Mouse (Mus musculus): ENCODE data around the gene Stmn1. TPM values are rescaled to one million over a fixed set of nuclear protein-coding genes. Genes with fewer than 3 reads are reported as not detected.
"Not testable (repeated sequence)": the region's sequence is repeated elsewhere in the genome, so short reads cannot be mapped to it uniquely, and the experiment has no call there.

Stmn1 gene
- polyA plus RNA-seq, 1 experiment from 2014 or later: 2,263 TPM

DNA sequence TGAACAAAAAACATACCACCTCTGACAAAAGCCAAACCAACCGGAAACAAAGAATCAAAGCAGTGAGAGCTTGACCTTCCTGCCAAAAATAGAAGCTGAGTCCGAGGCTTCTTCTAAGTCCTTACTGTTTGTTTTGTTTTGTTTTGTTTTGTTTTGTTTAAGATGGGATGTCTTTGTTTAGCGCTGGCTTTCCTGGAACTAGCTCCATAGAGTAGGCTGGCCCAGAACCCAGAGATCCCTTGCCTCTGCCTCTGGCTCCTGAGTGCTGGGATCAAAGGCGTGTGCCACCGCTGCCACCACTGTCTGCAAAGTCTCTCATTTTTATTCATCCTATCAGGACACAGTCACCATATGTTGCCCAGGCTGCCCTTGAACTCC is 27.4 kb downstream of the Stmn1 start:
- WGBS: 82% methylated on average over 5 of the region's 5 CpGs

DNA sequence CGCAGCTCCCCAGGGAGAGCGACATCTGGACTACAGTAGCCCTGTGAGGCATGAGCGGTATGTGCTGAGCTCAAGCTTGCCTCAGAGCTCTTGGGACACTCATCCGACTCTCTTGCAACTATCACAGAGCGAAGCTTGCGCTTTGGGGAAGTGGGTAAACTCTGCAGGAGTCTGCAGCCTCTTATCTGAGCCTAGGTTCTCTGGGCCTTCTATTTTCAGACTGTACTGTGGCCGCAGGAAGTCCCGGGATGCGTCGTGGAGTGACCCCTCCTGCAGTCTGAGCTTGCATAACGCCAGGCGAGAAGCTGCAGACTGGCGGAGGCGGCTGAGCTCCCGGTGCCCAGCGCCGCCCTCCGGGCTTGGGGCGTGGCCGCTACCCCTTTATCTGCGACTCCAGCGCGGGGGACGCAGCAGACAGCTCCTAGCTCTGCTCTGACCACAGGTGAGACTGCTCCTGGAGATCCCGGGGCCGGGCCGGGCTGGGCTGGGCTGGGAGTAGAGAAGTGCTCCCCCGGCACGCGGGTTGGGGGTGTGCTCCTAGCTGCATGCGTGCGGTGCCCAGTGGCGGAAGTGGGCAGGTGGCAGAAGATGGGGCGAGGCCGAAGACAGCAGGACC is 28.6 kb downstream of the Stmn1 start, which contains the start of gene Paqr7:
TSS of gene Paqr7 (plus strand) at position 103 of the 616 bp plus-strand sequence.
- ATAC-seq (ENCODE audit: insufficient number of reproducible peaks, low FRiP score, low TSS enrichment, low read depth): 0 out of 2 replicates have a peak, but pooled peaks have one; percentile 32
- 0 out of 2 replicates have a peak, but pooled peaks cover 2% of the 10 kb centered on the region for H3K27me3 ChIP-seq (ENCODE audit: control insufficient read depth, insufficient read depth, low read length)
- no peaks in the 10 kb centered on the region for H3K9me3 ChIP-seq (ENCODE audit: control insufficient read depth, low read length)
- peak within 1 kb of the TSS; percentile 66 for H3K9ac ChIP-seq (ENCODE audit: low read length)
- H3K4me3 ChIP-seq (ENCODE audit: low read depth, low read length): peak within 1 kb of the TSS; percentile 42
- peak within 1 kb of the TSS; percentile 95 for H3K4me2 ChIP-seq (ENCODE audit: low read depth, severe bottlenecking)
- no peaks in the 10 kb centered on the region; the same call in 1 of the 2 replicates for H3K36me3 ChIP-seq (ENCODE audit: control insufficient read depth, insufficient read depth, low read length)
- H3K27ac ChIP-seq (replicated peaks; ENCODE audit: low read depth, low read length): no peak within 1 kb of the TSS
- H3K4me1 ChIP-seq (ENCODE audit: control insufficient read depth, insufficient read depth, low read length): 0 out of 2 replicates have a peak, but pooled peaks cover 10% of the 10 kb centered on the region
- 3% methylated on average over 35 of the region's 35 CpGs for WGBS
- DNase-seq (ENCODE audit: low spot score): peak; percentile 62

More for the DNA sequence above, 27.4 kb downstream of the Stmn1 start:
- ATAC-seq (ENCODE audit: insufficient number of reproducible peaks, low FRiP score, low TSS enrichment, low read depth) (no peak), DNase-seq (ENCODE audit: low spot score) (no peak)
- no peak overlapping the region for H3K27ac ChIP-seq (replicated peaks; ENCODE audit: low read depth, low read length)
- H3K9ac ChIP-seq (ENCODE audit: low read length): no peak overlapping the region
- H3K4me3 ChIP-seq (ENCODE audit: low read depth, low read length): no peak overlapping the region
- no peaks in the 10 kb centered on the region; the same call in 1 of the 2 replicates for H3K36me3 ChIP-seq (ENCODE audit: control insufficient read depth, insufficient read depth, low read length)
- H3K27me3 ChIP-seq (ENCODE audit: control insufficient read depth, insufficient read depth, low read length): 0 out of 2 replicates have a peak, but pooled peaks cover 2% of the 10 kb centered on the region
- H3K4me2 ChIP-seq (ENCODE audit: low read depth, severe bottlenecking): no peak overlapping the region
- no peaks in the 10 kb centered on the region for H3K9me3 ChIP-seq (ENCODE audit: control insufficient read depth, low read length)
- 0 out of 2 replicates have a peak, but pooled peaks cover 10% of the 10 kb centered on the region for H3K4me1 ChIP-seq (ENCODE audit: control insufficient read depth, insufficient read depth, low read length)

- peak overlapping the region; percentile 95 for H3K4me2 ChIP-seq (ENCODE audit: low read depth, severe bottlenecking)
- 16% methylated on average over 6 of the region's 6 CpGs for WGBS
- H3K9me3 ChIP-seq (ENCODE audit: control insufficient read depth, low read length): no peaks in the 10 kb centered on the region
- 0 out of 2 replicates have a peak, but pooled peaks cover 10% of the 10 kb centered on the region for H3K4me1 ChIP-seq (ENCODE audit: control insufficient read depth, insufficient read depth, low read length)
- no peak for DNase-seq (ENCODE audit: low spot score)
- ATAC-seq (ENCODE audit: insufficient number of reproducible peaks, low FRiP score, low TSS enrichment, low read depth): no peak
- no peak overlapping the region for H3K27ac ChIP-seq (replicated peaks; ENCODE audit: low read depth, low read length)
- no peaks in the 10 kb centered on the region; the same call in 1 of the 2 replicates for H3K36me3 ChIP-seq (ENCODE audit: control insufficient read depth, insufficient read depth, low read length)
- peak overlapping the region; percentile 66; the same call in 1 of the 2 replicates for H3K9ac ChIP-seq (ENCODE audit: low read length)
- H3K4me3 ChIP-seq (ENCODE audit: low read depth, low read length): peak overlapping the region; percentile 42
- 0 out of 2 replicates have a peak, but pooled peaks cover 2% of the 10 kb centered on the region for H3K27me3 ChIP-seq (ENCODE audit: control insufficient read depth, insufficient read depth, low read length)
These were observed 29.1 kb downstream of the Stmn1 start for GRCm38 (mm10) chr4:134497223-134497622.

DNA sequence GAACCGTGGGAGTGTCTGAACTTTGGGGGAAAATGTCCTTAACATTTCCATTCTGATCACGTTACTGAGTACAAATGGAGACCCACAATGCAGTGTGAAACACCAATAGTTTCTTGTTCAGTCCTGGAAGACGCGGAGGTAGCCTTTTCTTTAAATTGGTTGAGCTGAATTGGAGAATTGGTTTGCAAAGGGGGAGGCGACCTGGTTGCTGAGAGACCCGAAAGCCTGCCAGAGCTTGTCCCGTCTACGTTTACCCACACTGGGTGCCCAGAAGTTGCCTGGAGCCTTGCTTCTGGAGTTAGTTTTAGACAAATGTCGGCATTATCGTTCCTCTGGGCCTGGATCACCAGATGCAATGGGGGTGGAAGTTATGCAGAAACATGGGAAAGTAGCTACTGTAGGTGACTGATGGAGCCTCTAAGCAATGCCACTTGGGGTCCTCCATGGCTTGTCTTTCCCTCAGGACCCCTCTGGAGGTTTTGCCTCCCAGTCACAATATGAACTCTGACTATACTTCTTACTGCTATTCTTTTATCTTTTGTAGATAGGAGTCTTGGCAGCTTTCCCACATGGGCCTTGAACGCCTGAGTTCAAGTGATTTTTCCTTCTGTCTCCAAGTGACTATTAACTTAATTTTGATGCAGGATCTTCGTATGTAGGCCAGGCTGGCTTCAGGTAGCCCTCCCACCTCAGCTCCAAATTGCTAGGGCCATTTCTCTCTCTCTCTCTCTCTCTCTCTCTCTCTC is 30.0 kb downstream of the Stmn1 start:
- DNase-seq (ENCODE audit: low spot score): no peak
- H3K4me1 ChIP-seq (ENCODE audit: control insufficient read depth, insufficient read depth, low read length): 0 out of 2 replicates have a peak, but pooled peaks cover 10% of the 10 kb centered on the region
- 84% methylated on average over 12 of the region's 12 CpGs for WGBS
- no peak for ATAC-seq (ENCODE audit: insufficient number of reproducible peaks, low FRiP score, low TSS enrichment, low read depth)
- H3K27ac ChIP-seq (replicated peaks; ENCODE audit: low read depth, low read length): no peak overlapping the region
- H3K4me2 ChIP-seq (ENCODE audit: low read depth, severe bottlenecking): no peak overlapping the region
- no peaks in the 10 kb centered on the region for H3K9me3 ChIP-seq (ENCODE audit: control insufficient read depth, low read length)
- no peaks in the 10 kb centered on the region; the same call in 1 of the 2 replicates for H3K36me3 ChIP-seq (ENCODE audit: control insufficient read depth, insufficient read depth, low read length)
- H3K9ac ChIP-seq (ENCODE audit: low read length): no peak overlapping the region
- H3K4me3 ChIP-seq (ENCODE audit: low read depth, low read length): no peak overlapping the region
- 0 out of 2 replicates have a peak, but pooled peaks cover 2% of the 10 kb centered on the region for H3K27me3 ChIP-seq (ENCODE audit: control insufficient read depth, insufficient read depth, low read length)

- H3K4me1 ChIP-seq (ENCODE audit: control insufficient read depth, insufficient read depth, low read length): 0 out of 2 replicates have a peak, but pooled peaks cover 10% of the 10 kb centered on the region
- not testable (repeated sequence) for DNase-seq (ENCODE audit: low spot score); H3K27me3 ChIP-seq (ENCODE audit: control insufficient read depth, insufficient read depth, low read length); H3K27ac ChIP-seq (replicated peaks; ENCODE audit: low read depth, low read length); H3K4me3 ChIP-seq (ENCODE audit: low read depth, low read length); ATAC-seq (ENCODE audit: insufficient number of reproducible peaks, low FRiP score, low TSS enrichment, low read depth); H3K4me2 ChIP-seq (ENCODE audit: low read depth, severe bottlenecking); H3K9me3 ChIP-seq (ENCODE audit: control insufficient read depth, low read length); H3K9ac ChIP-seq (ENCODE audit: low read length); H3K36me3 ChIP-seq (ENCODE audit: control insufficient read depth, insufficient read depth, low read length)
- 86% methylated on average over 6 of the region's 6 CpGs for WGBS
These were observed 30.9 kb downstream of the Stmn1 start for GRCm38 (mm10) chr4:134498983-134499382.

DNA sequence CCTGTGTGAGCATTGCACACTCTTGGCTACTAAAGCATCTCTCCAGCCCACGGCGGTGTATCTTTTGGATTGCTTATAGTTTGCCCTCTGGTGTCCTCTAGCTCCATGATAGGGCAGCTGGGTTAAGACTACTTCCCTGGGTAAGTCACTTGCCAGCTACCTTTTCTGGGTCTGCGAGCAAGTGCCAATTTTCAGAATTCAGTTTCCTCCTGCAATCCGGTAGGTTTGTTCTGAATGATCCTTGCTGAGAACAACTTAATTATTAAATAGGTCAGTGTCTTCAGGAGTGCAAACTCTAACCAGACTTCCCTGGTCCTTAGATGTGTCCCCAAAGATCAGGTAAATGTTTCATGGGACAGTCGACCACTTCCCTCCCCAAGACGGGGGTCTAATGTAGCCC is 33.0 kb downstream of the Stmn1 start:
- Histone ChIP-seq H3K27me3 (ENCODE audit: control insufficient read depth, insufficient read depth, low read length) (0 out of 2 replicates have a peak, but pooled peaks cover 2% of the 10 kb centered on the region), H3K27ac (replicated peaks; ENCODE audit: low read depth, low read length) (no peak overlapping the region), H3K4me3 (ENCODE audit: low read depth, low read length) (no peak overlapping the region), H3K4me2 (ENCODE audit: low read depth, severe bottlenecking) (no peak overlapping the region), H3K4me1 (ENCODE audit: control insufficient read depth, insufficient read depth, low read length) (0 out of 2 replicates have a peak, but pooled peaks cover 10% of the 10 kb centered on the region), H3K9ac (ENCODE audit: low read length) (no peak overlapping the region), H3K9me3 (ENCODE audit: control insufficient read depth, low read length) (no peaks in the 10 kb centered on the region), H3K36me3 (ENCODE audit: control insufficient read depth, insufficient read depth, low read length) (no peaks in the 10 kb centered on the region; the same call in 1 of the 2 replicates)
- WGBS: 93% methylated on average over 6 of the region's 6 CpGs
- ATAC-seq (ENCODE audit: insufficient number of reproducible peaks, low FRiP score, low TSS enrichment, low read depth) (no peak), DNase-seq (ENCODE audit: low spot score) (no peak)

DNA sequence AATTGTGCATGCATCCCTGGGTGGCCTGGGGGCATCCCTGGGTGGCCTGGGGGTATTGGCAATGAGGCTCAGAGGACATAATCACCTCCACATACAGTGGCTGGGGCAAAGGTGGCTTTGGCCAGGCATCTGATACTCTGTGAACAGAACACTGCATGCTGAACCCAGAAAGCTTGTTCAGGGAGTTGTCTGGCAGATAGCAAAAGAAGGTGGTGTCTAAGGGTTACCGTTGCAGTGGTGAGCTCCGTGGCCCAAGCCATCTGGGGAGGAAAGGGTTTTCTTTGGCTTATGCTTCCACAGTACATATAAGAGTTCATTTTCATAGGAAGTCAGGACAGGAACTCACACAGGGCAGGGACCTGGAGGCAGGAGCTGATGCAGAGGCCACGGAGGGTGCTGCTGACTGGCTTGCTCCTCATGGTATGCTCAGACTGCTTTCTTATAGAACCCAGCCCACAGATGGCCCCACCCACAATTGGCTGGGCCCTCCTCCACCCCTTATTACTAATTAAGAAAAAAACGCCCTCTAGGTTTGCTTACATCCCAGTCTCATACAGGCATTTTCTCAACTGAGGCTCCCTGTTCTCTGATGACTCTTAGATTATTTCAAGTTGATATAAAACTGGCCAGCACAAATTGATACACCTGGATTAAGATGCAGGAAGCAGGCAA is 35.7 kb downstream of the Stmn1 start:
- no peaks in the 10 kb centered on the region for H3K9me3 ChIP-seq (ENCODE audit: control insufficient read depth, low read length)
- H3K4me2 ChIP-seq (ENCODE audit: low read depth, severe bottlenecking): no peak overlapping the region
- DNase-seq (ENCODE audit: low spot score) (no peak), ATAC-seq (ENCODE audit: insufficient number of reproducible peaks, low FRiP score, low TSS enrichment, low read depth) (no peak)
- no peak overlapping the region for H3K27ac ChIP-seq (replicated peaks; ENCODE audit: low read depth, low read length)
- no peaks in the 10 kb centered on the region for H3K4me1 ChIP-seq (ENCODE audit: control insufficient read depth, insufficient read depth, low read length)
- 80% methylated on average over 4 of the region's 4 CpGs for WGBS
- no peaks in the 10 kb centered on the region for H3K27me3 ChIP-seq (ENCODE audit: control insufficient read depth, insufficient read depth, low read length)
- H3K36me3 ChIP-seq (ENCODE audit: control insufficient read depth, insufficient read depth, low read length): no peaks in the 10 kb centered on the region; the same call in 1 of the 2 replicates
- no peak overlapping the region for H3K4me3 ChIP-seq (ENCODE audit: low read depth, low read length)
- no peak overlapping the region for H3K9ac ChIP-seq (ENCODE audit: low read length)

DNA sequence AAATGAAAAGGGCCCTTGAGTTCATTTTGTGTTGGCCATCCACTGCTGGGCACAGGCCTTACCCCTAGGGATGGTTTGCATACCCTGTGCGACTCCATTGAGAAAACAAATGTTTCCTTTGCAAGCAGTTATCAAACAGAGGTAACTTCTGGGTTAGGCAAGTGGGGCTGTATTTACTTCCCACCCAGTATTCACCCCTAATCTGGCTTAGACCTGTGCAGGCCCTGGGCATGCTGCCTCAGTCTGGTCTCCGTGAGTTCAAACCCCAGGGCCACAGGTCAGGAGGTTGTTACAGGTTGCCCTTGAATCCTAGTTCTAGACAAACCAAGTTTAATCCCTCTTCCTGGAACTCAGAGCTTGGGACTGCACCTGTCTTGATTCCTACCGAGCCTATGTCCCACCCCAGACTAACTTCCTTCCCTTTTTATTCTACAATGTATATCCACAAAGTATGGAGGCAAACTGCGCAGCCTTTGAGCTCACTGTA is 37.2 kb downstream of the Stmn1 start:
- Histone ChIP-seq H3K9me3 (ENCODE audit: control insufficient read depth, low read length) (no peaks in the 10 kb centered on the region), H3K27ac (replicated peaks; ENCODE audit: low read depth, low read length) (no peak overlapping the region), H3K4me2 (ENCODE audit: low read depth, severe bottlenecking) (no peak overlapping the region), H3K9ac (ENCODE audit: low read length) (no peak overlapping the region), H3K4me1 (ENCODE audit: control insufficient read depth, insufficient read depth, low read length) (no peaks in the 10 kb centered on the region), H3K36me3 (ENCODE audit: control insufficient read depth, insufficient read depth, low read length) (no peaks in the 10 kb centered on the region), H3K27me3 (ENCODE audit: control insufficient read depth, insufficient read depth, low read length) (no peaks in the 10 kb centered on the region), H3K4me3 (ENCODE audit: low read depth, low read length) (no peak overlapping the region)
- no peak for DNase-seq (ENCODE audit: low spot score)
- WGBS: 85% methylated on average over 4 of the region's 4 CpGs
- no peak for ATAC-seq (ENCODE audit: insufficient number of reproducible peaks, low FRiP score, low TSS enrichment, low read depth)

All from limb, embryonic 11.5 days (tissue).